Mouse (Mus musculus): ENCODE measurements around the gene Arhgap8. TPM values are rescaled to one million over a fixed set of nuclear protein-coding genes. Genes with fewer than 3 reads are reported as not detected.

Gene Arhgap8
- total and polyA plus RNA-seq, 3 experiments: not detected

DNA sequence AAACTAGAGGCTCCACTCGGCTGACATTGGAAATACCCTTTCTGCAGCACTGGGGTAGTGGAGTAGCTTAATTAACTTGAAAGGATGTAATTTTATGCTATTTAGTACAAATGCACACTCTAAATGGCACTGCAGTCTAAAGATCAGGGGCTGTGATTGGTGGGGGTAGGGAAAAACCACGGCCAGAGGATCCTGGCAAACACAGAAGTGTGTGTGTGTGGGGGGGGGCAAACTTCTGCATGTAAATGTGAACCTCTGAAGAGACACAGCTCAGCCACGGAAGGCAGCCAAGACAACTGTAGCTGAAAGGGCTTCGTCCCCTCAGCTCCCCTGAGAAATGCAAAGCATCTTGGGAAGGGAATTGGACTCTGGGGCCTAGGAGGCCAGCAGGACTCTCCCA lies 95.3 kb downstream of the Arhgap8 start:
- Histone ChIP-seq H3K79me2 (ENCODE audit: control insufficient read depth, insufficient read depth, low read length, poor library complexity) (0 out of 2 replicates have a peak, but pooled peaks cover 4% of the 10 kb centered on the region), H3K27me3 (ENCODE audit: control insufficient read depth in 1 of 2, insufficient read depth in 2 of 2, low read length in 2 of 2) (no peaks in the 10 kb centered on the region), H3K4me3 (ENCODE audit: control insufficient read depth in 1 of 2, insufficient read depth in 1 of 2, low read depth in 2 of 2, low read length in 2 of 2) (no peak overlapping the region), H3K9me3 (replicated peaks; ENCODE audit: insufficient read depth, low read length) (no peaks in the 10 kb centered on the region), H3K9ac (ENCODE audit: control insufficient read depth, low read depth, low read length, poor library complexity, severe bottlenecking) (no peak overlapping the region), H3K36me3 (ENCODE audit: control insufficient read depth in 1 of 2, insufficient read depth in 2 of 2, low read length in 2 of 2) (no peaks in the 10 kb centered on the region), H3K4me1 (ENCODE audit: control insufficient read depth in 1 of 2, insufficient read depth in 2 of 2, low read length in 2 of 2) (no peaks in the 10 kb centered on the region), H3K27ac (ENCODE audit: control insufficient read depth, low read depth, low read length) (no peak overlapping the region)
- no peak for DNase-seq (ENCODE audit: low read depth, low spot score)
- TF ChIP-seq MXI1 (IDR thresholded peaks at IDR 0.05; ENCODE audit: low read depth, low read length): no peak
- TF ChIP-seq MAZ (IDR thresholded peaks at IDR 0.05; ENCODE audit: low read depth, low read length): no peak
- TF ChIP-seq ZKSCAN1 (IDR thresholded peaks at IDR 0.05; ENCODE audit: low read depth, low read length): no peak
- TF ChIP-seq UBTF (IDR thresholded peaks at IDR 0.05; ENCODE audit: borderline replicate concordance, insufficient read depth, low read depth, low read length): no peak
- TF ChIP-seq TCF12 (IDR thresholded peaks at IDR 0.05; ENCODE audit: low read depth, low read length): no peak
- no peak for TF ChIP-seq CTCF (IDR thresholded peaks at IDR 0.05 in 2 of 3, conservative IDR thresholded peaks at IDR 0.05 in 1 of 3; ENCODE audit: control insufficient read depth in 1 of 3, insufficient read depth in 1 of 3, low read depth in 2 of 3, low read length in 3 of 3, poor library complexity in 1 of 3, severe bottlenecking in 1 of 3)
- no peak for TF ChIP-seq SMC3 (IDR thresholded peaks at IDR 0.05; ENCODE audit: low read depth, low read length)
- TF ChIP-seq GATA1 (IDR thresholded peaks at IDR 0.05; ENCODE audit: low read depth, low read length): no peak

GRCm38 (mm10) chr15:84817589-84817988 lies 97.7 kb downstream of the Arhgap8 start:
- Histone ChIP-seq H3K79me2 (ENCODE audit: control insufficient read depth, insufficient read depth, low read length, poor library complexity) (peaks cover 5% of the 10 kb centered on the region; the same call in 1 of the 2 replicates), H3K9me3 (replicated peaks; ENCODE audit: insufficient read depth, low read length) (no peaks in the 10 kb centered on the region), H3K36me3 (ENCODE audit: control insufficient read depth in 1 of 2, insufficient read depth in 2 of 2, low read length in 2 of 2) (no peaks in the 10 kb centered on the region), H3K27me3 (ENCODE audit: control insufficient read depth in 1 of 2, insufficient read depth in 2 of 2, low read length in 2 of 2) (no peaks in the 10 kb centered on the region), H3K9ac (ENCODE audit: control insufficient read depth, low read depth, low read length, poor library complexity, severe bottlenecking) (no peak overlapping the region), H3K27ac (ENCODE audit: control insufficient read depth, low read depth, low read length) (no peak overlapping the region), H3K4me3 (ENCODE audit: control insufficient read depth in 1 of 2, insufficient read depth in 1 of 2, low read depth in 2 of 2, low read length in 2 of 2) (no peak overlapping the region), H3K4me1 (ENCODE audit: control insufficient read depth in 1 of 2, insufficient read depth in 2 of 2, low read length in 2 of 2) (no peaks in the 10 kb centered on the region)
- DNase-seq (ENCODE audit: low read depth, low spot score): no peak
- no peak for TF ChIP-seq MAX (IDR thresholded peaks at IDR 0.05; ENCODE audit: low read length)
- no peak for TF ChIP-seq MAZ (IDR thresholded peaks at IDR 0.05; ENCODE audit: low read depth, low read length)
- TF ChIP-seq JUND (IDR thresholded peaks at IDR 0.05; ENCODE audit: low read depth, low read length): no peak
- TF ChIP-seq ZNF384 (IDR thresholded peaks at IDR 0.05; ENCODE audit: low read depth, low read length): no peak
- TF ChIP-seq CHD1 (IDR thresholded peaks at IDR 0.05; ENCODE audit: low read depth, low read length): no peak
- TF ChIP-seq KAT2A (conservative IDR thresholded peaks at IDR 0.05; ENCODE audit: low read depth, low read length): no peak
- TF ChIP-seq HCFC1 (IDR thresholded peaks at IDR 0.05; ENCODE audit: low read depth, low read length): no peak
- TF ChIP-seq RCOR1 (IDR thresholded peaks at IDR 0.05; ENCODE audit: low read depth, low read length): no peak
- no peak for TF ChIP-seq MXI1 (IDR thresholded peaks at IDR 0.05; ENCODE audit: low read depth, low read length)
- TF ChIP-seq CHD2 (IDR thresholded peaks at IDR 0.05; ENCODE audit: low read length): no peak
- no peak for TF ChIP-seq USF1 (IDR thresholded peaks at IDR 0.05; ENCODE audit: low read depth, low read length)
- TF ChIP-seq NRF1 (IDR thresholded peaks at IDR 0.05; ENCODE audit: insufficient read depth, low read depth, low read length, poor library complexity, severe bottlenecking): no peak
- no peak for TF ChIP-seq GABPA (IDR thresholded peaks at IDR 0.05; ENCODE audit: low read depth, low read length)
- no peak for TF ChIP-seq ZKSCAN1 (IDR thresholded peaks at IDR 0.05; ENCODE audit: low read depth, low read length)
- TF ChIP-seq ETS1 (IDR thresholded peaks at IDR 0.05; ENCODE audit: low read depth, low read length): no peak

Data from MEL (cell line).